Mouse (Mus musculus) midbrain, embryonic 13.5 days (tissue): ENCODE results near the gene Ccni. TPM values are rescaled to one million over a fixed set of nuclear protein-coding genes. Genes with fewer than 3 reads are reported as not detected.

Experiments
- polyA plus RNA-seq: library from polyadenylated mRNA; unstranded; fragments of >200 nt; fragmentation: Nextera tagmentation; extraction: Ambion mirVana; gene quantifications from 2 replicates; pipeline ENCODE4 v1.2.1, GENCODE M21; 2015

Gene Ccni
- polyA plus RNA-seq, 1 experiment from 2014 or later, result 152 TPM

Other genes starting within 250 kb of the Ccni start
- gene Sowahb, start 161.5 kb downstream of the Ccni start, polyA plus RNA-seq, result 0.06 TPM in 1 of 2 replicates, not detected in the other
- gene Sept11, start 113.1 kb downstream of the Ccni start, polyA plus RNA-seq, result 172 and 173 TPM in 2 replicates
- gene 2010109A12Rik, start within 50 bp of the Ccni start, polyA plus RNA-seq, result 2.4 and 3.5 TPM in 2 replicates
- 116 and 126 TPM in 2 replicates for gene Ccng2, start 60.8 kb upstream of the Ccni start, polyA plus RNA-seq